Mouse (Mus musculus) intestine, embryonic 14.5 days (tissue): Measurements from ENCODE around the gene Tspo2. TPM values are rescaled to one million over a fixed set of nuclear protein-coding genes. Genes with fewer than 3 reads are reported as not detected.

Experiments used
- ATAC-seq: fragments of 200-750 bp; cut with Nextera tagmentation; replicated peaks from 2 replicates; pipeline ENCODE4 v1.8.0; 2017; ENCODE audit warnings: low read depth, moderate number of reproducible peaks, moderate TSS enrichment, moderate library complexity; ENCODE audit not compliant: low FRiP score, low TSS enrichment
- DNase-seq: peaks from one replicate; pipeline ENCODE4 v3.0.0-alpha.2; 2018; ENCODE audit warnings: low spot score
- H3K27ac ChIP-seq: fragments of 300-500 bp; sonication (generic); 2 replicates; pipeline ENCODE4 v1.5.1; 2014; ENCODE audit warnings: low read depth, mild to moderate bottlenecking, control low read depth
- H3K27me3 ChIP-seq: fragments of 300-500 bp; sonication (generic); replicated peaks from 2 replicates; pipeline ENCODE4 v1.6.1; 2014; ENCODE audit warnings: low read length, control low read depth; ENCODE audit not compliant: control insufficient read depth, insufficient read depth
- H3K36me3 ChIP-seq: fragments of 300-500 bp; sonication (generic); 2 replicates; pipeline ENCODE4 v1.6.1; 2014; ENCODE audit warnings: low read length, control low read depth; ENCODE audit not compliant: control insufficient read depth, insufficient read depth
- H3K4me1 ChIP-seq: fragments of 300-500 bp; sonication (generic); replicated peaks from 2 replicates; pipeline ENCODE4 v1.6.1; 2014; ENCODE audit warnings: low read length, control low read depth, mixed read lengths; ENCODE audit not compliant: control insufficient read depth, insufficient read depth
- H3K4me2 ChIP-seq: fragments of 300-500 bp; sonication (generic); 2 replicates; pipeline ENCODE4 v1.6.1; 2014; ENCODE audit warnings: low read length
- H3K4me3 ChIP-seq: fragments of 300-500 bp; sonication (generic); 2 replicates; pipeline ENCODE4 v1.5.1; 2014; ENCODE audit warnings: low read depth, low read length, control low read depth, mixed read lengths
- H3K9ac ChIP-seq: fragments of 300-500 bp; sonication (generic); 2 replicates; pipeline ENCODE4 v1.6.1; 2014; ENCODE audit warnings: mild to moderate bottlenecking, low read length
- H3K9me3 ChIP-seq: fragments of 300-500 bp; sonication (generic); 2 replicates; pipeline ENCODE4 v1.6.1; 2016; ENCODE audit warnings: low read length, control low read depth; ENCODE audit not compliant: control insufficient read depth
- WGBS: fragments of 180-500 bp; shearing (Covaris S2); extraction: QIAGEN DNeasy Blood & Tissue Kit; methylation state at CpG from one replicate; pipeline ENCODE4 v1.1.7; 2014; 5-methylcytosine and 5-hydroxymethylcytosine counted together
- polyA plus RNA-seq: library from polyadenylated mRNA; unstranded; fragments of >200 nt; fragmentation: Nextera tagmentation; extraction: Ambion mirVana; gene quantifications from 2 replicates; pipeline ENCODE4 v1.2.1, GENCODE M21; 2014

Tspo2 gene
- polyA plus RNA-seq, 1 experiment from 2014 or later: 1.6 TPM

DNA sequence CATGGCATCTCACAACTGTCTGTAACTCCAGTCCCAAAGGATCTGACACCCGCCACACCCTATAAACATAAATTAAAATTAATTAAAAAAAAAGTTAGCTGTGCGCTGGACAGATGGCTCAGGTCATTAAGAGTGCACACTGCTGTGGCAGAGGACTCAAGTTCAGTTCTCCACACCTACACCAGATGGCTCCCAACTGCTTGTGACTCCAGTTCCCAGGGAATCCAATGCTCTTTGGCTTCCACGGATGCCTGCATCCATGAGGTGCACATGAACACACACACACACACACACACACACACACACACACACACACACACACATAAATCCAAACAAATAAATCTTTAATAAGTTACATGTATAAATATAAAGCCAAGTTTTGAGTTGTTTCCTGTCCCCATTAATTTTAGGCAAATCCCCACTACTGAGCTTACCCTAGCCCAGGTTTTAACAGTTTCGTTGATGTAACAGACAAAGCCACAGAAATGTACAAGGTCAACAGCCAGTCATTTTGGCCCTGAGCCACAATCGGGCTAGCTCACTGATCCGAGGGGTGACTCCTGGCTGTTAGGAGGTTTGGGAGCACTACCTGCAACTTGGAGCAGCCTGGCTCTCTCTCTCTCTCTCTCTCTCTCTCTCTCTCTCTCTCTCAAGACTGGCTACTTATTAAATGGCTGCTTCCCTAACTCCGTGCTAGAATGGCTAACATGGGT is 8.4 kb downstream of the Tspo2 start:
- DNase-seq: no peak
- no peak overlapping the region for H3K4me3 ChIP-seq
- peaks cover under 1% of the 10 kb centered on the region for H3K4me1 ChIP-seq
- no peak overlapping the region for H3K27ac ChIP-seq
- no peaks in the 10 kb centered on the region for H3K27me3 ChIP-seq
- no peaks in the 10 kb centered on the region for H3K36me3 ChIP-seq
- H3K9ac ChIP-seq: no peak overlapping the region
- no peaks in the 10 kb centered on the region for H3K9me3 ChIP-seq
- 75% methylated on average over 7 of the region's 7 CpGs for WGBS
- no peak for ATAC-seq
- H3K4me2 ChIP-seq: no peak overlapping the region

DNA sequence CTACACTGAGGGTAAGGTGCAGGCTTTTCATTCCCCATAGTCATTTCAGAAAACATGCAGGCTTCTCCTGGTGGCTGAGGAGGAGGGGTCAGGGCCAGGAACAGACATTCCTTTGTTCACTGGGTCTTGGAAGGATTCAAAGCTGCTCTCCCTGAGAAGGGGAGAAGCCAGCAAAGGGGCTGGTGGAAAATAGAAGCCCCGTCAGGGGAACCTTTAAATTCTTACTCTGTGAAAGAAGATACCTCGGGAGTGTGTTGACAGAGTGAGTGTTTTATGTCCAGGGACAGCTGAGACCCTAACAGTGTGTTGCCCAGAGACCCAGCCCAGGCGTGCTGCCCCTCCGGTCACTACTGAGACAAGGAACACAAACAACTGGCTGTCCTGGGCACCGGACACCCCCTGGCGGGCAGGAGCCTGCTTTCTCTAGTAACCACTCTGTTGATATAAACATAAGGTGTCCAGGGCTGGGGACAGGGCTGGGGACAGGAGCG is 13.9 kb downstream of the Tspo2 start:
- Histone ChIP-seq H3K9ac (0 out of 2 replicates have a peak overlapping the region, but pooled peaks have one; percentile 16), H3K27ac (peak overlapping the region; percentile 74), H3K4me3 (no peak overlapping the region), H3K9me3 (no peaks in the 10 kb centered on the region), H3K27me3 (no peaks in the 10 kb centered on the region), H3K4me2 (no peak overlapping the region), H3K36me3 (no peaks in the 10 kb centered on the region), H3K4me1 (peaks cover 24% of the 10 kb centered on the region)
- WGBS: 17% methylated on average over 7 of the region's 7 CpGs
- ATAC-seq: 0 out of 2 replicates have a peak, but pooled peaks have one; percentile 33
- no peak for DNase-seq

DNA sequence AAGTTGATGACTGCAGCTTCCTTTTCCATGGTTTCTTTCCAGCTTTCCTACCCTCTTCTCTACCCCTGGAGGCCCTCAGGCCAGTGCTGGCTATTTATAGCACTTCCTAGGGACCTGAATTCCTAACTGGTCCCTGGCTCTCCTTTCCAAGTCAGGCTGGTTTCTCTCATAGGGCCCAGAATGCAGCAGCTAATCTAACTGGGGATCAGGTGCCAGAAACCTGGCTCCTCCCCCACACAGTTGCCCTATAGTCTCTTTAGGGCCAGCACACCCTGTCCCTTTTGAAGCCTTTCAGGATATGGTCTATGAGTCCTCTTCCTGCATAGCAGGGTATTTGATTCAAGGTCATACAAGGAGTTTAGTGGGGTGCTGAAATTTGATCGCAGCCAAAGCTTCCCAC is 14.8 kb downstream of the Tspo2 start:
- Histone ChIP-seq H3K9ac (no peak overlapping the region), H3K4me2 (no peak overlapping the region), H3K9me3 (no peaks in the 10 kb centered on the region), H3K27ac (peak overlapping the region; percentile 30; the same call in 1 of the 2 replicates), H3K27me3 (no peaks in the 10 kb centered on the region), H3K4me3 (no peak overlapping the region), H3K4me1 (peaks cover 32% of the 10 kb centered on the region), H3K36me3 (no peaks in the 10 kb centered on the region)
- WGBS: 69% methylated on average over 1 of the region's 1 CpGs
- ATAC-seq (no peak), DNase-seq (no peak)

GRCm38 (mm10) chr17:48434479-48434878 is 16.8 kb downstream of the Tspo2 start:
- no peaks in the 10 kb centered on the region for H3K36me3 ChIP-seq
- DNase-seq (no peak), ATAC-seq (no peak)
- no peak overlapping the region for H3K9ac ChIP-seq
- H3K4me1 ChIP-seq: peaks cover 47% of the 10 kb centered on the region
- H3K4me3 ChIP-seq: no peak overlapping the region
- no peak overlapping the region for H3K27ac ChIP-seq
- no peaks in the 10 kb centered on the region for H3K9me3 ChIP-seq
- no peak overlapping the region for H3K4me2 ChIP-seq
- no peaks in the 10 kb centered on the region for H3K27me3 ChIP-seq
- 80% methylated on average over 5 of the region's 5 CpGs for WGBS

DNA sequence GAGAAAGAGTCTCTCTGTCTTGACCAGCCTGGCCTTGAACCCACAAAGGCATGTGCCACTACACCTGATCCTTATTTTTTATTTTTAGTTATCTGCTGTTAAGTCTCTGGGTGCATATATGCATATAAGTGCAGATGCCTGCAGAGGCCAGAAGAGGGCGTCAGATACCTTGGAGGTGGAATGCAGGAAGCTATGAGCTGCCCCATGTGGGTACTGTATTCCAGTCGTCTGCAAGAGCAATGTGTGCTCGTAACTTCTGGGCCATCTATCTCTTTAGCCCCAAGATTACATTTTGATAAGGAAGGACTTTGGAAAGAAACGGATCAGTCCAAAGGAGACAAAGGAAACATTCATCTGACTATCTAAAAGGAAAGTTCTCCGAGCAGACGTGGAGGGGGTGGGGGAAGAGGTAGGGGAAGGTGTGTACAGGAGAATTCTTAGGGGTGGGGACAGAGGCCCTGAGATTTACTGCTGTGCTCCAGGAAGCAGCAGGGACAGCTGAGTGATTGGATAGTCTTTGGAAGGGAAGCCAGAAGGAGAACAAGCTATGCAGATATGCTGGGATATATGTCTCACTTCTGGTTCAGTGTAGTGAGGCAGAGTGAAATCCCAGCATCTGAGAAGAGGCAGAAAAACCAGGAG is 17.5 kb downstream of the Tspo2 start:
- WGBS: 45% methylated on average over 6 of the region's 6 CpGs

DNA sequence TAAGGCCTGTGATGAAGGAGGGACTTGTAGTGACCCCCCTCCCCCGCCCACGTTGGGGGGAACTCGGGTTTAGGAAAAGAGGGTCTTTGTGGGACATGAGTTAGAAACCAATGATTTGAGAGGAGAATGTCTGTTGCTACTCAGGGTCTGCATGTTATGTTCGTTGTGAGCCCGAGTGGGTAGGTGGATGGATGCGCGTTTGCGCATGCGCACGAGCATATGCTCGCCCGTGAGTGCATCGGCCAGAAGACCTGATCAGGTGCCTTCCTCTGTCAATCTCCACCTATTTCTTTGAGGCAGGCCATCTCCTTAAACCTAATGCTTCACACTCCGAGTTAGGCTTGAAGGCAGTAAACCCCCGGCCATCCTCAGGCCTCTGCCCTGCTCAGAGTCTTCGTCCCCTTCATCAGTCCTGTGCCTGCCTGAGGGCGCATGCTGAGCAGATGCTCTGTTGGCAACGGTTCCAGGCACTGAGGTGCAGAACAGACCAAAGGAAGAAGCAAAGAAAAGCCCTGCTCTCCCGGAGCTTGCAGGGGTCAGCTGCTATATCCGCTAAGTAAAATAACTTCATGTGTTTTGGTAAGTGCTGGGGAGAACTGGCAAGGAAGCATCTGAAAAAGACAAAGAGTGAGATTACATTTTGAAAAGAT is 18.2 kb downstream of the Tspo2 start:
- Histone ChIP-seq H3K27me3 (no peaks in the 10 kb centered on the region), H3K36me3 (no peaks in the 10 kb centered on the region), H3K4me1 (peaks cover 50% of the 10 kb centered on the region), H3K9me3 (no peaks in the 10 kb centered on the region), H3K27ac (peak overlapping the region; percentile 59), H3K9ac (no peak overlapping the region), H3K4me3 (no peak overlapping the region), H3K4me2 (no peak overlapping the region)
- 79% methylated on average over 20 of the region's 20 CpGs for WGBS
- ATAC-seq: no peak
- DNase-seq: no peak

More for the DNA sequence above, 17.5 kb downstream of the Tspo2 start:
- ATAC-seq (peak; percentile 72), DNase-seq (no peak)
- peak overlapping the region; percentile 59 for H3K27ac ChIP-seq
- H3K4me3 ChIP-seq: no peak overlapping the region
- H3K4me2 ChIP-seq: no peak overlapping the region
- no peaks in the 10 kb centered on the region for H3K36me3 ChIP-seq
- no peaks in the 10 kb centered on the region for H3K9me3 ChIP-seq
- H3K27me3 ChIP-seq: no peaks in the 10 kb centered on the region
- H3K9ac ChIP-seq: no peak overlapping the region
- peaks cover 47% of the 10 kb centered on the region for H3K4me1 ChIP-seq

GRCm38 (mm10) chr17:48432158-48432980 is 19.0 kb downstream of the Tspo2 start, which contains the start of gene Apobec2:
TSS of gene Apobec2 (minus strand) at chr17:48432930.
- Histone ChIP-seq H3K4me3 (no peak within 1 kb of the TSS), H3K27ac (peak within 1 kb of the TSS; percentile 59), H3K9me3 (no peaks in the 10 kb centered on the region), H3K9ac (no peak within 1 kb of the TSS), H3K4me1 (peaks cover 48% of the 10 kb centered on the region), H3K36me3 (no peaks in the 10 kb centered on the region), H3K4me2 (no peak within 1 kb of the TSS), H3K27me3 (no peaks in the 10 kb centered on the region)
- DNase-seq (no peak), ATAC-seq (no peak; the same call in 1 of the 2 replicates)
- 50% methylated on average over 16 of the region's 16 CpGs for WGBS

GRCm38 (mm10) chr17:48431054-48431453 is 20.3 kb downstream of the Tspo2 start:
- Histone ChIP-seq H3K27me3 (no peaks in the 10 kb centered on the region), H3K4me1 (peaks cover 52% of the 10 kb centered on the region), H3K36me3 (no peaks in the 10 kb centered on the region), H3K9ac (no peak overlapping the region), H3K4me2 (no peak overlapping the region), H3K9me3 (no peaks in the 10 kb centered on the region), H3K4me3 (no peak overlapping the region), H3K27ac (peak overlapping the region; percentile 81)
- ATAC-seq: no peak
- DNase-seq: no peak
- 63% methylated on average over 5 of the region's 5 CpGs for WGBS
